Mouse (Mus musculus) ovary, postnatal 36 days (tissue): ENCODE measurements at regions not wholly inside any gene's neighbourhood (a gene's known extent, or its start where the extent isn't known, plus 50 kb on each side); places are given as distances from the start of the nearest gene placed in this dataset.
A peak's percentile ranks its signal among the peaks of the same experiment; 100 is the strongest.
"Not testable (repeated sequence)": the region's sequence is repeated elsewhere in the genome, so short reads cannot be mapped to it uniquely, and the experiment has no call there.

Source experiments
- DNase-seq: peaks from one replicate; pipeline ENCODE4 v3.0.0; 2022; ENCODE audit warnings: low spot score, mixed read lengths

DNA sequence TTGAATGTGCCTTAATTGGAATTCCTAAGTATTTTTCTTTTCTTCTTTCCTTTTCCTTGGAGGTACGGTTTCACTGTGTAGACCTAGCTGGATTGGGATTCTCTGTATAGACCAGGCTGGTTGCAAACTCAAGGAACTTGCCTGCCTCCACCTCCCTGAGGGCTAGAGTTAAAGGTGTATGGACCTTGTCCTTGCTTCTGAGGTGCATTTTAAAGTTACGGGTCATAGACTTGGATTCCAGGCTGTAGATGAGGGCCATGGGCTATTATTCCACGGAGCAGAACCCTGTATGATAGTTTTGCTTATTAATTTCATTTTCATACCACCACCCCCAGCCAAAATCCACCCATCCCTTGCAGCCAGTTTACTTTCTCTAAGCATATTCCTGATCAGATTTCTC is 50.7 kb upstream of the Wdr26 start:
- no peak for DNase-seq

DNA sequence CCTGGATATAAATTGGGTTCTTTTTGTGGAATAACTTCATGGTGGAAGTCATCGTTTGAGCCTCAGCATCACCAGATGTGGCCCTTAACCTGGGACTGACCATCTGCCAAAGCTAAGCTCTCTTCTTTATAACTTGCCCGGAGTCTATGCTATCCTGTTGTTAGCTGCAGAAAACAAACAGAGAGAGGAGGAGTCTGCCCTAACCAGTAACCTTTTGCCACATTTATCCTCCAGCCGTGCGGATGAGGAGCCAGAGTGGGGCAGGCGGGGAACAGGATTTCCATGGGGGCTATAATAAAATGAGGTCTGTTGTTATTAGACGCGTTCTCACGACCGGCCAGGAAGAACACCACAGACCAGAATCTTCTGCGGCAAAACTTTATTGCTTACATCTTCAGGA is 51.4 kb upstream of the Wdr26 start:
- DNase-seq, result no peak

DNA sequence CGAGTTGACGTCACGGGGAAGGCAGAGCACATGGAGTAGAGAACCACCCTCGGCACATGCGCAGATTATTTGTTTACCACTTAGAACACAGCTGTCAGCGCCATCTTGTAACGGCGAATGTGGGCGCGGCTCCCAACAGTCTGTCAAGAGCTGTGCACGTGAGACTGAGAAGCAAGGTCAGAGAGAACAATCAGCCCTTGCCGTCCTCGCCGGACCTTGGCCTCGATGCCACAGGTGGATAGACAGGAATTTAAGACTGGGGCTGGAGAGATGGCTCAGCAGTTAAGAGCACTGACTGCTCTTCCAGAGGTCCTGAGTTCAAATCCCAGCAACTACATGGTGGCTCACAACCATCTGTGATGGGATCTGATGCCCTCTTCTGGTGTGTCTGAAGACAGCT is 58.7 kb upstream of the Wdr26 start:
- DNase-seq, result not testable (repeated sequence)

DNA sequence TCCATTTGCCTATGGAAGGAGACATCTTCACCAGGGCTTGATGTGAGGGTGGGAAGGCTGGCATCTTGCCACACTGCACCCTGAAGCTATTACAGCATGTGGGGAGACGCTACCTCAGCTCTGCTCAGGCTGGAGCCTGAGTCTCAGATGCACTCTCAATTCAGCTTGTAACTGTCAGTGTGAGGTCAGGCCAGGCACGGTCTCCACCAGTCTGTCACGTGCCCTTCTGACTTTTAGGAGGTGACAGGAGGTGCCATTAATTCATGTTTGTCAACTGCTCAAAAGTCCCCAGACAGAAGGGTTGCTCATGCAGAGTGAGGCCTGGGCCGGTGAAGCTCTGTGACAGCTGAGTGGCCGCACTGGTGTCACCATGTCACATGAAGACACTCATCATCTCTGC is 59.4 kb upstream of the Wdr26 start:
- DNase-seq, result no peak

DNA sequence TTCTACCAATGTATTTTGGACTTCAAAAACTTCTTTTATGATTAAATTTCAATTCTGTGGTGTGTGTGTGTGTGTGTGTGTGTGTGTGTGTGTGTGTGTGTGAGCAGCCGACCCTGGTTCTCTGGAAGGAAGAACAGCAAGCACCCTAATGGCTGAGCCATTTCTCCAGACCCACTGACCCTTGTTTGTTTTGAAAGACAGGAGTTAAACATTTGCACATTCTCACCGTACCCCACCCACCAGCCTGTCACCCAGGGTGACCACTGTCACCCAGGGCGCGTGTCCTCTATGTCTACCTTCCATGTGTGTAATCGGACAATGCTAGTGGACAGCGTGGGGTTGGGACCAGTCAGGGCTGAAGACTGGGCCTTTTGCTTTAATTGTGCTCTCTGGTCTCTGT is 60.0 kb upstream of the Wdr26 start:
- no peak for DNase-seq

DNA sequence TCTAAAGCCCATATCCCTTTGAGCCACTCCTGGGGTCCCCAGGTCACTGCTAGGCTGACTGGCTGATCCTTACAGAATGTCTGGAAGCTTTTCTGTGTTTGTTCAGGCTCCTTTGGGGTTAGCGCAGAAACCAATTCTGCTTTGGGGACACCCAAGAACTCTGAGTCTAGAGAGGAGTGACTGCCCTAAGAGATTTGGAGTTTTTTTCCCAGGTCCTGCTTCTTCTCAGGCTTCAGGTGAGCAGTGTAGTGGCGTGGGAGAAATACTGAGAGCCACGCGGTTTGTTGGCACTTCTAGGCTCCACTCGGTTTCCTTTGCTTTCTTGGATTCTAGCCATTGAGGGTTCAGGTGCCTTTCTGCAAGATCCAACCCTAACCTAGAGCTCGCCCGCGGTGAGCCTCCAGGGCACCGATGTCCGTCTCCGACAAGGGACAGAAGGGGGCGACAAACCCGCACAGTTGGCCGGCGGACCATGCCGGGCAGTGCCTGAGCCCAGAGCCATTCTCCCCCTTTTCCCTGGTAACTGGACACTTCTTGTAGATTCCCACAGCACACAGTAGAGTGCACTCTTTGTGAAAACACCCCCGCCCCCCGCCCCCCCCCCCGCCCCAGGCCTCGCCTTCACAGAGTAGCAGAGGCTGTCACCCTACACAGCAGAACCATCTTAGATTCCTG is 61.0 kb upstream of the Wdr26 start:
- DNase-seq, result peak; percentile 84

DNA sequence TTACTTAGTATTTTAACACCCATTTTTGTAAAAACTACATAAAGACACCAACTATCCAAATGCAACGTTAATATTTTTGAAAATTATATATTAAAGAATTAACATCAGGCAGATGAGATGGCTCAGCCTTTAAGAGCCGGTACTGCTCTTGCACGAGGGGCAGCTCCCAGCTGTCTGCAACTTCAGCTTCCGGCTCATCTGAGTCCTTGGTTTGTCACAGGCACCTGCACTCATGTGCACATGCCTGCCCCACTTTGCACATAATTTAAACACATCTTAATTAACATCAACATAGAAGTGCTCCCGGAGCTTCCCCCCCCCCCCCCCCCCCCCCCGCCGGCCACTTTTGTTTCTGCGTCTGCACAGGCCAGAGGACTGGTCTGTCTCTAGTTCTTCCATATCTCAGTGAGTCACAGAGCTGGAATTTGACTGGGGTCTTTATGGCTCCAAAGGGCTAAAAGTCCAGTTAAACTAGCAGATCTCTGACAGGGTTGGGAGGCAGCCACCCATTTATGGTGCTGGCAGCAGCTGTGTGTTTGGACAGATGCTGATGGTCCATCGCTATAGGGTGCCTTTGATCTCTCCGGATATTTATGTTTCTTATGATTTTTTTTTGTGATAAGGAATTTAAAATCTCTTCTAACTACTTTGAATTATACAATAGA is 61.9 kb upstream of the Wdr26 start:
- no peak for DNase-seq

DNA sequence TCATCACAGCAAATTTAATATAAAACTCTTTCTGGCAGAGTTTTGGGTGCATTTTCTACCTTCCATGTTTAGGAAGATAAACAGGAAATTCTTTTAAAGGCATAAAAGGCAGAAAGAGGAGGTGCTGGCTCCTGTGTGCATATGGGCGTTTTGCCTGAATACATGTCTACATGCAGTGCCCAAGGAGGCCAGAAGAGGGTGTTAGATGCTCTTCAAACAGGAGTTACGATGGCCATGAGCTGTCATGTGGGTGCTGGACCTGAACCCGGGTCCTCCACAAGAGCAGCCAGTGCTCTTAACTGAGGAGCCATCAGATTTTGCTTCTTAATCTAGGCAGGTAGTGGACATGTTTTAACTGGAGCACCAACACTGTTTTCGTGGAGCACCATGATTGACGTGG is 69.0 kb upstream of the Wdr26 start:
- no peak for DNase-seq

DNA sequence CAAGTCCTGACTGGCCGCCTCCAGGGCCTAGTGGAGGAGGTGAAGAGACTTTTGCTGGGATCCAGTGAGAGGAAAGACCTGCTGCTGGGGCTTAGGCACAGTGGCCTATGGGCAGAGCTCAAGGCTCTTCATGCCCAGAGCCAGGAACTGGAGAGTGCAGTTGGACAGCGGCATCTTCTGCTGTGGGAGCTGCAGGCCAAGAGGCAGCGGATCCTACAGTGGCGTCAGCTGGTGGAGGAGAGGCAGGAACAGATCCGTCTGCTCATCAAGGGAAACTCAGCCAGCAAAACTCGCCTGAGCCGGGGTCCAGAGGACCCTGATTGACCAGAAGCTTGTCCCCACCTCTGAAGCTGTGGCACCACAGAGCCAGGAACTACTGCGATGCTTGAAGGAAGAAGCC is 69.4 kb upstream of the Cnih3 start:
- DNase-seq, result not testable (repeated sequence)

DNA sequence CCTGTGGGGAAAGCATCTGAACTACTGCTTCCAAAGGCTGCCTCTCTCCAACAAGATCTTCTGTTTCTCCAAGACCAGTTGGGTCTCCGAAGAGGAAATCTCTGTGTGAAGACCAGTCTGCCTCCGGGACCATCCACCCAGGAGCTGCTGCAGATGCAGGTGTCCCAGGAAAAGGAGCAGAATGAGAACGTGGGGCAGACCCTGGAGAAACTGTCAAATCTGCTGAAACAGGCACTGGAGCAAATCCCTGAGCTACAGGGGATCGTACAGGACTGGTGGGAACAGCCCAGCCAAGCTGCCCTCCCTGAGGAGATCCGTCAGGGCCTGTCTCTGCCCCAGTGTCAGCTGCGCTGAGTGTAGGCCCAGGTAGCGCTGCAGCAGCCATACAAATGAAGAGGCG is 68.9 kb upstream of the Cnih3 start:
- not testable (repeated sequence) for DNase-seq

DNA sequence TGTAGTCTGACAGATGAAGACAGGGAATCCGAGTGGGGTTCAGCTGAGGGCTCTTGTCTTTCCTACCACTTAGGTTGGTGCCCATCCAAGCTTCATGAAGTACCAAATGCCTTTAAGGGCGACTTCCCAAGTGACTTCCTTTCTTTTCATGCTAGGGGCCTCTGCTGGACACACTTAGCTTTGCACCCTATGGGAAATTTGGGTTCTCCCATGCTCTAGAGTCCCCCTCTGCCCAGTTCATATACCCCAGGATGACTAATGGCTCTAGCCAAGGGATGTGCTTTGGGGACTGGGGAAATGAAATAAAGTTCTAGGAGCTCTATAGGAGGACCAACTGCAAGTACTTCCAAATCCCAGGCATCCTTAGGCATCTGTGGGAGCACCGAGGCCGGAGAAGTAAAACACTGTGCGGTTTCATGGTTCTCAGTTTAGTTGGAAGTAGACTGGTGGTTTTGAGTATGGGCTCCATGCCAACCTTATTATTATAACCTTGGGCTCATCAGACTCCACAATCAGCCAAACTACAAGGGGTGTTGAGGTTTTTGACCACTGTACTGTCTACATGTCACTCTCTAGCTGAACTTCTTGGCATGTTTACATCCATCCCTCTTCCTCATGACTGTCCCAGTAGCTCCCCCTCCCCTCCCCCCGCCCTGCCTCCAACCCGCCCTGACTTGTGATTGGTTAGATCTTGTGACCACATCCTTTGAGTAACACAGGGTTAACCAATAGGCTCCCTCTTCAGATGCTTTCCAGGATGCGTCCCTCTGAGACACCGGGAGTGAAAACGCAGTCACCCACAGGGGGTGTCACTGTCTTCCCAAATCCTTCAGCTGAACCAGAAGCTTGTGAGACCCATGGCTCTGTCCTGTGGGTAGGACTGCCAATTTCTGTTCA is 67.9 kb upstream of the Cnih3 start:
- no peak for DNase-seq

DNA sequence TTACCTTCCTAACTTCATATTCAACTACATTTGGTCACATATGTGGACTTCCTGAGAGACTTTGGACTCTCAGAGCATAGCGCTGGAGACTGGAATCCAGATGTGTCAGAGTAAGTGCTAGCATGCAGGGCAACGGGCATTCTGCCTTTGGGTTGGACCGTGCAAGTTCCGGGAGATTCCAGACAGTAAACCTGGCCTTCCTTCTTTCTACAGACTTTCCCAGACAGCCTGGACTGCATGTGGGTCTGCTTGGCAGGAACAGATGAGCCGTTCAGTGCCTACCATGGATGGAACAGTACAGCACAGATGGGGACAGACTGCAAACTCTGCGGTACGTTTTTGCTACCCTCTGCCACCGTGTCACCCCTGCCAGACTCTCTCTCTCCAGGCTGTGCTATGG is 66.8 kb upstream of the Cnih3 start:
- DNase-seq, result no peak

DNA sequence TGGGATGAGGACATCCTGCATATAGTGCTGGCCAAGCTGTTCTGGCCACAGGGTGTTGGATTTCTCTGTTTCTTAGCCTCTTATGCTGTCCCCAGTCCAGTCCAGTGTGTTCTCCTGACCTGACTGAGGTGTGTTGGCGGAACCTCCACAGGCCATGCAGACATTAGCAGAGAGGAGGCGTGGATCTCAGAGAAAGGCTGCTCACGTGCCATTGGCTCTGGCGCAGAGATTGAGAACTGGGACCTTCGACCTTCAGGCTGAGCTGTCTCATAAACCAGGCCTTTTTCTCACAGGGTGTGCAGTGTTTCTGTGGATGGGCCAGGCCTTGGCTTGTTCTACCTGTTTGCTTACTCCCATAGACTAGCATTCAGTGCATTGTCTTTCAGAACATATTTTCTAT is 66.3 kb upstream of the Cnih3 start:
- DNase-seq, result no peak

DNA sequence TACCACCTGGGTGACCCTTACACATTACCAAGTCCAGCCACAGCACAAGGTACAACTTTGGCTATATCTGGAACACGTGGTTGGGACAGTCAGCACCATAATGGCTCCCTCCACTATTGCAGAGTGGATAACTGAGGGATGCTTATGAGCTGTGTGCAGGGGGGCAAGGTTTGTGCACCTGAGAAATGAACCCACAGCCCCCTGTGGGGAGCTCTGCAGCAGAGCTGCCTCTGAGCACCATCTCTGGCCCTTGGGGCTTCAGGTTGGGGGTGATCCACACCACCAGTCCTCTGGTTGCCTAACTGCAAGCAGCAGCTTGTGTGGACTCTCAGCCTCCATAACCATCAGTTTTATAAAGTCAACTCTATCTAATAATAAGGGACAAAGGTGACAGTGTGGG is 65.3 kb upstream of the Cnih3 start:
- DNase-seq, result no peak

DNA sequence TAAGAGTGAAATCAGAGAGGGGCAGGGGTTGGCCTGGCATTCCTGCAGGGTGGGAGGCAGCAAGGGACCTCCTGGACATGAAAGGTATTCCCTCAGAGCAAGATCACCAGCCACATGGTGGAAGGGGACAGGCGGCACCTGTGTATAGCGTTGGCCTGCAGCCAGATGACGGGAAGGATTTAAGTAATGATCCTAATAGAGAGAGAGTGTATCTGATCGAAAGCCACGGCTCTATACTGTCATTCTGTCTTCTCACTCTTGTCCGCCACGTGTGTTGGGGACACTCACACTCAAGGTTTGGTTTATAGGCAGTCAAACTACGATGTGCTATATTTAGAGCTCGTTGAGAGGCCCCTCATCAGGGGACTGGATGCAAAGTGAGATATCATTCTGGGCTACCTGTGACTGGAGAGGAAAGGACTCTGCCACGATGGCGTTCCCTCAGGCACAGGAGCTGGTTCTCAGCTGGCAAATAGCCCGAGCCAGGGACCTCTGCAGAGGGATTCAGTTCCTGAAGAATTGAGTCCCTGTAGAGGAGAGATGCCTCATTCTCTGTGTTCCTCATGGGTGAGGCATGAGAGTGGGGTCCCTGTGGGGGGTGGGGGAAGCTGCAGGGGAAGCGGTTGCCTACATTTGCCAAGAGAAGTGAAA is 62.9 kb upstream of the Cnih3 start:
- no peak for DNase-seq

DNA sequence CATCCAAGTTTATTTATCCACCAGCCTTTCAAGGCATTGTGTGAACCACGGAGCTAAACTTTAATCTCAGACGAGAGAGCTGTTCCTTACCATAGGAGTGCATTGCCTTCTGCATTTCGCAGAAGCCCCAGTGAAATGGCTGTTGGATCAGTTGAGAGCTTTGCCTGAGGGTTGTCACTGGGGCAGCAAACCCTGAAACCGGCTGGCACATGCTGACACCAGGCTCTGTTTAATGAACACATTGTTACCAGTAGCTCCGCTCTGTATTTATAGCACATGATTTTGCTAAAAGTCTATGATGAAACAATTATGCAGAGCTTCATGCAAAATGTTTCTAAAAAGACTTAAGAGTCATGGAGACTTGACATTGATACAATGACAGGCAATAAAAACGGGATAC is 61.2 kb upstream of the Cnih3 start:
- DNase-seq, result no peak

DNA sequence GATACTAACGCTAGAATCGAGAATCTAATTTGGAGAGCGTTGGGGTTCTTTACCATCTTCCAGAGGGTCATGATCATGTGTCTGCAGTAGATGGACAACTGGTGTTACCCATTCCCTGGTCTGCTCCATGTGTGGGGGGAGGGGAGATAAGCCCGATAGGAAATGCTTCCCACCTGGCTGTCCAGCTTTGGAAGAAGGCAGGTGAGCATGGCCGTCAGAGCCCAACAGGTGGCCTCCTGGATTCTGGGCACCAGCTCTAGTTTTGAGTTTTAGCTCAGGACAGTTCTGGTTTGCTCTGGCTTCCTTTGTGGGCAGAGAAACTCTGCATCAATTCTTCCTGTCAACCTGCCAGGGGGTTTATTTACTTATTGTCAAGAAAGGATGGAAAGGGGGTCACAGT is 60.5 kb upstream of the Cnih3 start:
- DNase-seq, result no peak

DNA sequence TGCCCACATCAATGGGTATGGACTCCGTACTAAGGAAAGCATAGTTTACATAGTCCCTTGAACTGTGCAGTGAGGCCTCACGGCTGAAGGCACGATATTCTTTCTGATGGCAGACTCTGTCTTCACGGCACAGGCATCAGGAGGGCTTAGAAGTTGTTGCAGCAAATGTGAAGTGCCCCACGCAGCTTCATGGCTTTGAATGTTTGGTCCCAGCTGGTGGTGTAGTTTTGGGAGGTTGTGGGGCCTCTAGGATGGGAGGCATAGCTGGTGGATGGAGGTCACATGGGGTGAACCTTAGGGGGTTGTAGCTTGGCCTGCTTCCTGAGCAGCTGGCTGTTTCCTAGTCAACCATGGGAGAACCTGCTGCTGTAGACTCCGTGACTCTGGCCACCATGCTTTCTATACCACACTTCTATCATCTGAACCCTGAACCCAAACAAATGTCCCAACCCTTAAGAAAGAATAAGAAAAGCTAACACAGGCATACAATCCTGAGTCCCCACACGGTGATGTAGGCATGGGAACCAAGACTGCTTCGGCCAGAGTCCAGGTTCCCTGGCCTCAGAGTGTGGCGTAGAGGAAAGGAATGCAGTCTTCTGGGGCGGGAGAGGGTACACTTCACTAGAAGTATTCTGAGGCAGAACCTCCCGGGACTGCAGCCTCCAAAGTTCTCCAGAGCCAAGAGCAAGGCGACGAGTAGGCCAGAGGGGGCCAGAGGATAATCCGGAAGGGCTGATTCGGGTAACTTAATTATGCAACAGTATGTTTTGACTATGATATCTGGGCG is 59.2 kb upstream of the Cnih3 start:
- no peak for DNase-seq

DNA sequence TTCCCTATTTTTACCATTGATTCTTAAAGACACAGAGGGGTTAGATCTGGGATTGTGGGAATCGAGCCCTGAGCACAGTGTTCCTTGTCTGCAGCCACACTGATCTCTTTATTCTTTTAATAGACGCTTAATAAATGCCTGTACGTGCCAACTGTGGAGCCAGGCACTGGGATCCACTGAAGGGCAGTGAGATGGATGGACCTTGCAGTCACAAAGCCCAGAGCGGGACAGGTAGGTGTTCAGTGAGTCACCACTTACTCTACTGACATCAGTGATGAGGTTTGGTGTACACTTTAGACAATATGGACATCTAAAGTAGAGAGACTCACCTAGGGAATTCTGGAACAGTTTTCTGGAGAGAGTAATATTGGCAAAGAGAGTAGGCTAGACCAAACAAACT is 56.8 kb upstream of the Cnih3 start:
- DNase-seq, result no peak

DNA sequence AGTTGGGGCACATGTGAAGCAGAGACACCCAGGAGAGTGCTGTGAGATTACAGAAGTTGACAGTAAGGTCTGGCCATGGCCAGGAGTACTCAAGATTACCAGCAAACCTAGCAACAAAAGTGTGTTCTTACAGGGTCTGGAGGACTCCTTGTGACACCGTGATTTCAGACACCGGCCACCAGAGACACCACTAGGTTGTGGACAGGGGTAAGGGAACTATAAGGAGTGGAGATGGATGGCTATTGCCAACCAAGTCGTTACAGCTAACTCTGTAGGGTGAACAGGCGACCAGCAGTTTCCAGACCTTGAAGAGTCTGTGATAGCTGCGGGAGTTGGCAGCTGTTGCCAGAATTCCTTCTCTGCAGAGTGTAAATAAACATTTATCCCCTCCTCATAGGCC is 54.4 kb upstream of the Cnih3 start:
- DNase-seq, result no peak

DNA sequence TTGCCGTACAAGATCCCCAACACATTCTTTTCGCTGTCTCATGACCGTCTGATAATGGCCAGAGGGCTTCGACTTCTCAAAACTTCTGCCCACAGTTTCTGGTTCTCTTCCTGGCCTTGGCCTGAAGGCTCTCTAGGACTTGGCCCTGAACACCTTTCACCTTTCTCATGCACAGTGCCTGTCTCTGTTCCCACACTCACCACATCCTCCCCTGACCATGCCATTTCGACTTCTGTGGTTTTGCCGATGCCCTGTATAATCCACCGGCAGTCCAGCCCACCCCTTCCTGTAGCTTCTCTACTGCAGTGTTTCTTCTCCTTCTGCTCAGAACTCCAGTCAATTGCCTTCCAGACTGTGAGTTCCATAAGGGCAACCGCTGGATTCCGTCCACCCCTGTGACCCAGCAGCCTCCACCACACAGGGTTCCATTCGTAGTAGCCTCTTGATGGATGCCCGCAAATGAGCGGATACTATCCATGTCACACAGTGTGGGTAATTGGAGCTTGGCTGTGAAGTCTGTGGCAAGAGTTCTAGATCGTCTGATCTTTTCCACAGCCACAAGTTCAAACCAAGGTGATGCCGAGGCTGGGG is 53.3 kb upstream of the Cnih3 start:
- no peak for DNase-seq
